Mouse (Mus musculus) heart, embryonic 14.5 days (tissue): Measurements from ENCODE around the gene Naa10. TPM values are rescaled to one million over a fixed set of nuclear protein-coding genes. Genes with fewer than 3 reads are reported as not detected.

Experiments used
- ATAC-seq: fragments of 200-750 bp; cut with Nextera tagmentation; 2 replicates; pipeline ENCODE4 v1.8.0; 2017; ENCODE audit warnings: low read depth, moderate TSS enrichment; ENCODE audit not compliant: insufficient number of reproducible peaks, insufficient read depth, low FRiP score
- H3K27ac ChIP-seq, 2 experiments: fragments of 200-500 bp in 1 of 2; fragments of 300-500 bp in 1 of 2; sonication (generic) in 1 of 2; replicated peaks in 1 of 2; 2 replicates each; pipeline ENCODE4 v1.5.1; 2012 to 2014; ENCODE audit warnings: low read depth in 2 of 2, low read length in 2 of 2, control low read depth in 1 of 2, mild to moderate bottlenecking in 1 of 2, mixed read lengths in 1 of 2; ENCODE audit not compliant: control insufficient read depth in 1 of 2, insufficient read depth in 1 of 2
- H3K27me3 ChIP-seq: fragments of 300-500 bp; sonication (generic); 2 replicates; pipeline ENCODE4 v1.6.1; 2014; ENCODE audit warnings: mild to moderate bottlenecking, low read length, control low read depth; ENCODE audit not compliant: control insufficient read depth, insufficient read depth
- H3K36me3 ChIP-seq: fragments of 300-500 bp; sonication (generic); 2 replicates; pipeline ENCODE4 v1.6.1; 2014; ENCODE audit warnings: mild to moderate bottlenecking, control low read depth, low read length, mixed read lengths; ENCODE audit not compliant: control insufficient read depth, insufficient read depth
- H3K4me1 ChIP-seq, 2 experiments: fragments of 200-500 bp in 1 of 2; fragments of 300-500 bp in 1 of 2; sonication (generic) in 1 of 2; 2 replicates each; pipeline ENCODE4 v1.6.1; 2012 to 2014; ENCODE audit warnings: low read length in 2 of 2, control low read depth in 1 of 2, mixed read lengths in 1 of 2; ENCODE audit not compliant: control insufficient read depth in 2 of 2, insufficient read depth in 2 of 2
- H3K4me2 ChIP-seq: fragments of 300-500 bp; sonication (generic); 2 replicates; pipeline ENCODE4 v1.6.1; 2014; ENCODE audit warnings: mild to moderate bottlenecking, low read length
- H3K4me3 ChIP-seq, 2 experiments: fragments of 200-500 bp in 1 of 2; fragments of 300-500 bp in 1 of 2; sonication (generic) in 1 of 2; 2 replicates each; pipeline ENCODE4 v1.5.1; 2012 to 2014; ENCODE audit warnings: low read length in 2 of 2, mild to moderate bottlenecking in 2 of 2, control low read depth in 1 of 2, low read depth in 1 of 2, moderate library complexity in 1 of 2; ENCODE audit not compliant: control insufficient read depth in 1 of 2, insufficient read depth in 1 of 2
- H3K9ac ChIP-seq: fragments of 300-500 bp; sonication (generic); 2 replicates; pipeline ENCODE4 v1.6.1; 2014; ENCODE audit warnings: mild to moderate bottlenecking, low read length
- H3K9me3 ChIP-seq: fragments of 300-500 bp; sonication (generic); 2 replicates; pipeline ENCODE4 v1.6.1; 2016; ENCODE audit warnings: low read length, control low read depth; ENCODE audit not compliant: control insufficient read depth
- WGBS: fragments of 180-500 bp; shearing (Covaris S2); extraction: QIAGEN DNeasy Blood & Tissue Kit; methylation state at CpG from one replicate; pipeline ENCODE4 v1.1.7; 2014; 5-methylcytosine and 5-hydroxymethylcytosine counted together
- polyA plus RNA-seq: library from polyadenylated mRNA; unstranded; fragments of >200 nt; fragmentation: Nextera tagmentation; extraction: Ambion mirVana; gene quantifications from 2 replicates; pipeline ENCODE4 v1.2.1, GENCODE M21; 2014

Naa10 gene
- polyA plus RNA-seq: 84.4 and 84.8 TPM in 2 replicates

GRCm38 (mm10) chrX:73921823-73922549 lies at the start of gene Naa10, which contains the start of gene Arhgap4:
Naa10 (minus strand) TSS chrX:73921944.
Arhgap4 (minus strand) TSS chrX:73921870.
- H3K9me3 ChIP-seq: no peaks in the 10 kb centered on the region
- peak; percentile 94 for ATAC-seq
- H3K4me3 ChIP-seq: peak within 1 kb of the TSS; percentile 51 to 65
- H3K4me2 ChIP-seq: peak within 1 kb of the TSS; percentile 74
- 16% methylated on average over 43 of the region's 43 CpGs for WGBS
- H3K27ac ChIP-seq: peak within 1 kb of the TSS; percentile 79 to 83
- H3K27me3 ChIP-seq: no peaks in the 10 kb centered on the region
- H3K36me3 ChIP-seq: peaks cover 46% of the 10 kb centered on the region
- peak within 1 kb of the TSS; percentile 80 for H3K9ac ChIP-seq
- 0 out of 4 replicates have a peak, but pooled peaks cover 0 to 4% of the 10 kb centered on the region in 2 experiments for H3K4me1 ChIP-seq

- Histone ChIP-seq H3K4me2 (no peak overlapping the region), H3K9me3 (no peaks in the 10 kb centered on the region), H3K9ac (no peak overlapping the region), H3K27me3 (no peaks in the 10 kb centered on the region), H3K36me3 (no peaks in the 10 kb centered on the region), H3K4me3 (no peak overlapping the region), H3K27ac (no peak overlapping the region), H3K4me1 (no peaks in the 10 kb centered on the region)
- no peak for ATAC-seq
These were observed 49.0 kb upstream of the Naa10 start for GRCm38 (mm10) chrX:73970781-73971180.

GRCm38 (mm10) chrX:73969729-73970128 lies 48.0 kb upstream of the Naa10 start:
- Histone ChIP-seq H3K36me3 (no peaks in the 10 kb centered on the region), H3K9me3 (no peaks in the 10 kb centered on the region), H3K4me3 (no peak overlapping the region), H3K4me1 (peaks cover under 1% of the 10 kb centered on the region in 2 experiments; a peak in 2 of 4 replicates), H3K27me3 (no peaks in the 10 kb centered on the region), H3K27ac (no peak overlapping the region), H3K4me2 (no peak overlapping the region), H3K9ac (no peak overlapping the region)
- 59% methylated on average over 2 of the region's 2 CpGs for WGBS
- no peak for ATAC-seq

GRCm38 (mm10) chrX:73969167-73969566 lies 47.4 kb upstream of the Naa10 start:
- Histone ChIP-seq H3K27ac (no peak overlapping the region), H3K4me3 (no peak overlapping the region), H3K9ac (no peak overlapping the region), H3K27me3 (no peaks in the 10 kb centered on the region), H3K9me3 (no peaks in the 10 kb centered on the region), H3K36me3 (0 out of 2 replicates have a peak, but pooled peaks cover 5% of the 10 kb centered on the region), H3K4me1 (peaks cover 3 to 6% of the 10 kb centered on the region in 2 experiments), H3K4me2 (no peak overlapping the region)
- ATAC-seq: no peak
- 78% methylated on average over 1 of the region's 1 CpGs for WGBS

GRCm38 (mm10) chrX:73967177-73968075 lies 45.7 kb upstream of the Naa10 start:
- Histone ChIP-seq H3K4me1 (peaks cover 7 to 15% of the 10 kb centered on the region in 2 experiments), H3K36me3 (0 out of 2 replicates have a peak, but pooled peaks cover 5% of the 10 kb centered on the region), H3K9me3 (no peaks in the 10 kb centered on the region), H3K4me3 (peak overlapping the region; percentile 69 to 73), H3K27ac (peak overlapping the region; percentile 97 to 100), H3K27me3 (no peaks in the 10 kb centered on the region), H3K4me2 (peak overlapping the region; percentile 64), H3K9ac (peak overlapping the region; percentile 82)
- WGBS: 12% methylated on average over 59 of the region's 60 CpGs
- ATAC-seq: peak; percentile 81

GRCm38 (mm10) chrX:73966248-73967176 lies 44.8 kb upstream of the Naa10 start, which contains the start of gene Hcfc1:
Hcfc1 (minus strand) TSS chrX:73966357.
- peak; percentile 76 for ATAC-seq

More at GRCm38 (mm10) chrX:73966248-73967176, 44.8 kb upstream of the Naa10 start, which contains the start of gene Hcfc1:
- 16% methylated on average over 58 of the region's 58 CpGs for WGBS
- peak within 1 kb of the TSS; percentile 97 to 100 for H3K27ac ChIP-seq
- H3K27me3 ChIP-seq: no peaks in the 10 kb centered on the region
- peaks cover 13% of the 10 kb centered on the region; the same call in 1 of the 2 replicates for H3K36me3 ChIP-seq
- H3K9me3 ChIP-seq: no peaks in the 10 kb centered on the region
- peak within 1 kb of the TSS; percentile 69 to 73 for H3K4me3 ChIP-seq
- peaks cover 7 to 15% of the 10 kb centered on the region in 2 experiments for H3K4me1 ChIP-seq
- H3K9ac ChIP-seq: peak within 1 kb of the TSS; percentile 82
- peak within 1 kb of the TSS; percentile 68 for H3K4me2 ChIP-seq
